Mouse (Mus musculus) thymus, postnatal 4 days (tissue): ENCODE data around the gene Otp.

Experiments used
- DNase-seq: peaks from one replicate; pipeline ENCODE4 v3.0.0; 2021

Gene Otp

GRCm38 (mm10) chr13:94875396-94875880, at the start of gene Otp:
Otp (plus strand) TSS chr13:94875602.
- DNase-seq, result peak; percentile 14

GRCm38 (mm10) chr13:94826389-94826788, 49.0 kb upstream of the Otp start:
- no peak for DNase-seq

- DNase-seq, result no peak
These were observed 48.4 kb upstream of the Otp start for GRCm38 (mm10) chr13:94826986-94827385.

- DNase-seq, result no peak
These were observed 47.6 kb upstream of the Otp start for GRCm38 (mm10) chr13:94827847-94828246.

- no peak for DNase-seq
These were observed 37.2 kb upstream of the Otp start for GRCm38 (mm10) chr13:94838047-94838720.

GRCm38 (mm10) chr13:94838756-94839337, 36.6 kb upstream of the Otp start:
- no peak for DNase-seq

- DNase-seq, result no peak
These were observed 32.2 kb upstream of the Otp start for GRCm38 (mm10) chr13:94843236-94843635.

- no peak for DNase-seq
These were observed 27.5 kb upstream of the Otp start for GRCm38 (mm10) chr13:94847870-94848269.

GRCm38 (mm10) chr13:94849351-94849750, 26.1 kb upstream of the Otp start:
- DNase-seq, result no peak

- no peak for DNase-seq
These were observed 17.3 kb upstream of the Otp start for GRCm38 (mm10) chr13:94858016-94858575.

GRCm38 (mm10) chr13:94859256-94859655, 16.1 kb upstream of the Otp start:
- no peak for DNase-seq

GRCm38 (mm10) chr13:94862491-94863230, 12.7 kb upstream of the Otp start:
- no peak for DNase-seq

GRCm38 (mm10) chr13:94866906-94867305, 8.5 kb upstream of the Otp start:
- DNase-seq, result no peak

- no peak for DNase-seq
These were observed 7.6 kb upstream of the Otp start for GRCm38 (mm10) chr13:94867772-94868171.

- DNase-seq, result peak; percentile 69
These were observed 6.9 kb upstream of the Otp start for GRCm38 (mm10) chr13:94868478-94868950.

- no peak for DNase-seq
These were observed 5.9 kb upstream of the Otp start for GRCm38 (mm10) chr13:94869541-94869940.

GRCm38 (mm10) chr13:94870071-94870460, 5.3 kb upstream of the Otp start:
- DNase-seq, result no peak

GRCm38 (mm10) chr13:94870461-94871186, 4.8 kb upstream of the Otp start:
- no peak for DNase-seq

GRCm38 (mm10) chr13:94871806-94872320, 3.5 kb upstream of the Otp start:
- no peak for DNase-seq

GRCm38 (mm10) chr13:94872439-94872838, 3.0 kb upstream of the Otp start:
- DNase-seq, result no peak

- DNase-seq, result peak; percentile 25
These were observed 2.0 kb upstream of the Otp start for GRCm38 (mm10) chr13:94873111-94874038.
